Mouse (Mus musculus) left cerebral cortex, postnatal 4 days (tissue): ENCODE measurements around the gene Tarsl2. TPM values are rescaled to one million over a fixed set of nuclear protein-coding genes. Genes with fewer than 3 reads are reported as not detected.

Experiments
- DNase-seq: peaks from one replicate; pipeline ENCODE4 v3.0.0-alpha.2; 2022
- intact Hi-C: fragments of 180-260 bp; cut with DNase I; formaldehyde crosslinking; loops from one replicate; pipeline ENCODE4 v1.15.1; 2025
- total RNA-seq, 2 experiments: library from RNA; stranded (reverse); gene quantifications; 2 replicates each; pipeline ENCODE4 v1.2.3; 2021

Tarsl2 gene
- total RNA-seq, 2 experiments from 2014 or later, result 41.3 to 42.1 TPM

GRCm38 (mm10) chr7:65714304-65714703 is 69.6 kb downstream of the Tarsl2 start:
- no peak for DNase-seq
- intact Hi-C loops, result no loop called here

DNA sequence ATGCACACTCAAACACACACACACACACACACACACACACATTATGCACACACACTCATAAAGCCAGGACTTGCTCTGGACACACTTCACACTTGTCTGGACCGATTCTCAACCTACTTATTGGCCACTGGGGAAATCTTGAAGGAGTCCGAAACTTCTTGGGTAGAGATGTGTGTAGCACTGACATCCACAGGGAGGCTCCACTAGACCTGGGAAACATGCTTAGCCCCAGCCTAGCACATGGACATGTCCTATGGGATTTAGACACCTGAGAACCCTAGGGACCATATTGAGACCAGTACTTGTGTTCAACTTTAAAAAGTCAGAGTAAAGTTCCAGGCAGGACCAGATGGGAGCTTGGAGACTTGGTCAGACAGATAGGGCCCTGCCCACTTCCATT is 89.3 kb downstream of the Tarsl2 start:
- no peak for DNase-seq
- intact Hi-C loops, result loop anchor here (10.0 kb wide), 1 partner anchor 321 kb away; the partner anchor contains the start of gene Snrpa1

DNA sequence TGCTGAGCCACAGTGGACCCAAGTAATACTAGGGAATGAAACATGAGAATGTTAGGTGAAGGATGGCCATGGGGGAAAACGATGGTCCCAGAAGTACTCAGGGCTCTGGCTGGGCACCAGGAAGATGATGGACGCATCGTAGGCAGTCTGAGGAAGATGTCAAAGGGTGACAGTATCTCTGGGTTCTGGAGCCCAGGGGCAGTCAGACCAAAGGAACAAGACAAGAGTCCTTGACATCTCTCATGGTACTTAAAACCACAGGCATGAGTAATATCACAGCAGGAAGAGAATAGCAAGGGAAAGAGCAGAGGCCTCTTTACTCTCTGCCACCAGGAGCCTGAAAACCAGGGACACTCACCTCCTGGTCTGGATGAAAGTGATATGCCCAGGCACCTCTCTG is 90.6 kb downstream of the Tarsl2 start:
- intact Hi-C loops, result loop anchor here (10.0 kb wide), 1 partner anchor 320 kb away; the partner anchor contains the start of gene Snrpa1
- DNase-seq, result no peak

- peak; percentile 10 for DNase-seq
- intact Hi-C loops, result loop anchor here (10.0 kb wide), 1 partner anchor 317 kb away; the partner anchor contains the start of gene Snrpa1
Measured at GRCm38 (mm10) chr7:65737286-65738040, 92.8 kb downstream of the Tarsl2 start.

Other genes with a start within 250 kb of the Tarsl2 start
- 100 to 1,000 TPM; 101 to 110 TPM for gene Tjp1, start 117.1 kb upstream of the Tarsl2 start, total RNA-seq
- 10 to 100 TPM; 27.8 to 36.4 TPM for gene Tm2d3, start 46.3 kb downstream of the Tarsl2 start, total RNA-seq
- 10 to 100 TPM; 15.3 to 15.7 TPM for gene Pcsk6, start 216.8 kb downstream of the Tarsl2 start, total RNA-seq